Mouse (Mus musculus) ES-Bruce4 (cell line): ENCODE data around the gene Traf2.

Experiments
- CTCF ChIP-seq: IDR thresholded peaks from one replicate; pipeline ENCODE4 v1.8.1; 2011; ENCODE audit warnings: low read depth, low read length
- POLR2A ChIP-seq: IDR thresholded peaks from one replicate; pipeline ENCODE4 v1.8.1; 2011; ENCODE audit warnings: low read length; ENCODE audit not compliant: insufficient read depth

- TF ChIP-seq POLR2A (no peak), CTCF (no peak)
These were observed 36.4 kb upstream of the Traf2 start for GRCm38 (mm10) chr2:25583120-25583481.
